Mouse (Mus musculus) heart, postnatal 0 days (tissue): ENCODE results near the gene Ckb.

Source experiments
- CTCF ChIP-seq: IDR thresholded peaks from 2 replicates; pipeline ENCODE4 v1.5.1; 2016; ENCODE audit warnings: antibody characterized with exemption, control low read depth, low read depth
- EP300 ChIP-seq: IDR thresholded peaks from 2 replicates; pipeline ENCODE4 v1.6.1; 2016; ENCODE audit warnings: antibody characterized with exemption, low read depth

DNA sequence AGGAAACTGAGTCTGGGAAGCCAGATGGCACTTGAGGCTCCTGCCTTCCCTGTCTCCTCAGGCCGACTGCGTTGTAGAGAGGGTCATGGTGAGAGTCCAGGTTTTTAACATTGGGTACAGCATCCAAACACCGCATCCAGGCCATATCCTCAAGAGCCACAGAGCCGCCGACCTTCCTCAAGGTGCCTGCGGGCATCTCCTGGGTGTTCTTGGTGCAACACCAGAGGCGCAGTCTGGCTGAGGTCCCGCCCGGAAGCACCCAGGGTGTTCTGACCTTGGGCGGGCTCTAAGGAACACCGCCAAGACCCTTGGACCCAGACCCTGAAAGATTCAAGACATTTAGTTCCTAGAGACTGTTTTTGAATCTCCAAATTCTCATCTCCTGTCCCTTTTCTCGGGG, 443 bp upstream of the Ckb start:
- TF ChIP-seq CTCF (no peak), EP300 (no peak)
